Mouse (Mus musculus): ENCODE measurements around the gene Gm21936. TPM values are rescaled to one million over a fixed set of nuclear protein-coding genes. Genes with fewer than 3 reads are reported as not detected.
"Not testable (repeated sequence)": the region's sequence is repeated elsewhere in the genome, so short reads cannot be mapped to it uniquely, and the experiment has no call there.

The Gm21936 gene
- polyA plus RNA-seq (2016; fragmentation: Nextera tagmentation; extraction: Ambion mirVana): not detected in 2 replicates

- WGBS: 86% methylated on average over 1 of the region's 1 CpGs
These were observed at the start of gene Gm21936 for GRCm38 (mm10) chr12:87795212-87795611. Gene Gm21936, plus strand, starts transcription at chr12:87795512.

GRCm38 (mm10) chr12:87775655-87776054, 19.7 kb upstream of the Gm21936 start, which contains the start of gene Gm21319:
Gene Gm21319, minus strand, starts transcription at chr12:87775755.
- not testable (repeated sequence) for H3K4me3 ChIP-seq; DNase-seq (ENCODE audit: low spot score); H3K36me3 ChIP-seq; H3K27me3 ChIP-seq (ENCODE audit: insufficient read depth, poor library complexity, severe bottlenecking); H3K9me3 ChIP-seq; H3K4me1 ChIP-seq; H3K27ac ChIP-seq
- 79% methylated on average over 4 of the region's 4 CpGs for WGBS

More at GRCm38 (mm10) chr12:87795212-87795611, at the start of gene Gm21936:
- H3K27ac ChIP-seq; DNase-seq (ENCODE audit: low spot score); H3K4me1 ChIP-seq; H3K4me3 ChIP-seq; H3K36me3 ChIP-seq; H3K27me3 ChIP-seq (ENCODE audit: insufficient read depth, poor library complexity, severe bottlenecking); H3K9me3 ChIP-seq: not testable (repeated sequence)

GRCm38 (mm10) chr12:87797971-87798370, 2.7 kb downstream of the Gm21936 start:
- not testable (repeated sequence) for H3K4me3 ChIP-seq; H3K36me3 ChIP-seq; H3K27me3 ChIP-seq (ENCODE audit: insufficient read depth, poor library complexity, severe bottlenecking); H3K4me1 ChIP-seq; H3K9me3 ChIP-seq; DNase-seq (ENCODE audit: low spot score); H3K27ac ChIP-seq
- WGBS: 86% methylated on average over 5 of the region's 5 CpGs

GRCm38 (mm10) chr12:87816277-87816676, 21.0 kb downstream of the Gm21936 start, which contains the start of gene BB287469:
Gene BB287469, plus strand, starts transcription at chr12:87816577.
- DNase-seq (ENCODE audit: low spot score); H3K9me3 ChIP-seq; H3K36me3 ChIP-seq; H3K27ac ChIP-seq; H3K4me3 ChIP-seq; H3K27me3 ChIP-seq (ENCODE audit: insufficient read depth, poor library complexity, severe bottlenecking); H3K4me1 ChIP-seq: not testable (repeated sequence)
- WGBS: 77% methylated on average over 5 of the region's 6 CpGs

DNA sequence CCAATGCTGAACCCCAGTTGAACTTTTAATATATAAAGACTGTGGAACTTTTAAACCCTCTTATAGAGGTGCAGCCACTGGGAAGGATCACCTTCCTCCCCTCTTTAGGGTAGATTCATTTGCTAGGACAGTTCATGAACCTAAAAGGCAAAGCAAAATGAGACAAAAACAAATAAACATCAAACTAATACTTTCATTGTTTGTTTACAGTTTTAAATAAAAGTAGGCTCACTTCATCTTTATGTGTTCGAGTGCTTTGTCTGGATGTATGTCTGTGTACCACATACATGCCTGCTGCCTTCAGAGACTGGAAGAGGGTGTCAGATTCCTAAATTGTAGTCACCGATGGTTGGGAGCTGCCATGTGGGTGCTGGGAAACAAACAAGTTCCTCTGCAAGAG, 46.9 kb downstream of the Gm21936 start, which contains the start of gene Gm2001:
Gm2001 (minus strand) TSS at position 101 of the 400 bp plus-strand sequence.
- H3K4me3 ChIP-seq; DNase-seq (ENCODE audit: low spot score); H3K27me3 ChIP-seq (ENCODE audit: insufficient read depth, poor library complexity, severe bottlenecking); H3K9me3 ChIP-seq; H3K4me1 ChIP-seq; H3K27ac ChIP-seq; H3K36me3 ChIP-seq: not testable (repeated sequence)
- 72% methylated on average over 2 of the region's 2 CpGs for WGBS

Other genes with a start within 250 kb of the Gm21936 start
- gene Oog1, start 192.8 kb upstream of the Gm21936 start, polyA plus RNA-seq (2016; fragmentation: Nextera tagmentation; extraction: Ambion mirVana): not detected in 2 replicates
- gene Gm4027, start 176.6 kb upstream of the Gm21936 start, polyA plus RNA-seq (2016; fragmentation: Nextera tagmentation; extraction: Ambion mirVana): not detected in 2 replicates
- not detected in 2 replicates for gene Gm16381, start 150.9 kb upstream of the Gm21936 start, polyA plus RNA-seq (2016; fragmentation: Nextera tagmentation; extraction: Ambion mirVana)
- gene Gm21319, start 19.8 kb upstream of the Gm21936 start, polyA plus RNA-seq (2016; fragmentation: Nextera tagmentation; extraction: Ambion mirVana): not detected in 2 replicates
- not detected in 2 replicates for gene BB287469, start 21.1 kb downstream of the Gm21936 start, polyA plus RNA-seq (2016; fragmentation: Nextera tagmentation; extraction: Ambion mirVana)
- not detected in 2 replicates for gene Gm2001, start 46.8 kb downstream of the Gm21936 start, polyA plus RNA-seq (2016; fragmentation: Nextera tagmentation; extraction: Ambion mirVana)
- not detected in 2 replicates for gene Gm2016, start 78.6 kb downstream of the Gm21936 start, polyA plus RNA-seq (2016; fragmentation: Nextera tagmentation; extraction: Ambion mirVana)
- gene Gm2022, start 99.9 kb downstream of the Gm21936 start, polyA plus RNA-seq (2016; fragmentation: Nextera tagmentation; extraction: Ambion mirVana): not detected in 2 replicates
- not detected in 2 replicates for gene Gm2035, start 124.3 kb downstream of the Gm21936 start, polyA plus RNA-seq (2016; fragmentation: Nextera tagmentation; extraction: Ambion mirVana)
- gene Gm2042, start 158.6 kb downstream of the Gm21936 start, polyA plus RNA-seq (2016; fragmentation: Nextera tagmentation; extraction: Ambion mirVana): not detected in 2 replicates
- gene Gm2075, start 216.3 kb downstream of the Gm21936 start, polyA plus RNA-seq (2016; fragmentation: Nextera tagmentation; extraction: Ambion mirVana): not detected in 2 replicates
- gene Gm6803, start 223.3 kb downstream of the Gm21936 start, polyA plus RNA-seq (2016; fragmentation: Nextera tagmentation; extraction: Ambion mirVana): not detected in 2 replicates
- not detected in 2 replicates for gene Gm2056, start 231.5 kb downstream of the Gm21936 start, polyA plus RNA-seq (2016; fragmentation: Nextera tagmentation; extraction: Ambion mirVana)

Data from heart, embryonic 10.5 days (tissue).